Mouse (Mus musculus): ENCODE measurements around the gene St3gal5. TPM values are rescaled to one million over a fixed set of nuclear protein-coding genes. Genes with fewer than 3 reads are reported as not detected.

The St3gal5 gene
- polyA plus RNA-seq, 1 experiment from 2014 or later, result 78.5 TPM

- H3K27me3 ChIP-seq (ENCODE audit: control insufficient read depth, insufficient read depth, low read length), result no peaks in the 10 kb centered on the region
- no peaks in the 10 kb centered on the region for H3K36me3 ChIP-seq (ENCODE audit: control insufficient read depth, insufficient read depth, low read length)
- ATAC-seq (ENCODE audit: low read depth), result no peak
- WGBS, result 79% methylated on average over 8 of the region's 8 CpGs
- H3K27ac ChIP-seq (ENCODE audit: low read depth, low read length), result no peak overlapping the region
- H3K9me3 ChIP-seq (ENCODE audit: control insufficient read depth, low read length), result no peaks in the 10 kb centered on the region
- no peak overlapping the region for H3K4me2 ChIP-seq (ENCODE audit: low read depth, low read length)
- H3K4me3 ChIP-seq (ENCODE audit: low read depth, low read length), result no peak overlapping the region
- no peak overlapping the region for H3K9ac ChIP-seq (replicated peaks; ENCODE audit: low read depth, low read length)
- H3K4me1 ChIP-seq (ENCODE audit: control insufficient read depth, insufficient read depth, low read length), result no peaks in the 10 kb centered on the region; the same call in 1 of the 2 replicates
Observed at GRCm38 (mm10) chr6:72117322-72117968, 20.1 kb downstream of the St3gal5 start.

- H3K4me3 ChIP-seq (ENCODE audit: low read depth, low read length), result no peak overlapping the region
Observed at GRCm38 (mm10) chr6:72119870-72120269, 22.5 kb downstream of the St3gal5 start.

GRCm38 (mm10) chr6:72121301-72121700 lies 23.9 kb downstream of the St3gal5 start:
- Histone ChIP-seq H3K4me1 (ENCODE audit: control insufficient read depth, insufficient read depth, low read length) (no peaks in the 10 kb centered on the region), H3K4me2 (ENCODE audit: low read depth, low read length) (no peak overlapping the region), H3K9me3 (ENCODE audit: control insufficient read depth, low read length) (no peaks in the 10 kb centered on the region), H3K9ac (replicated peaks; ENCODE audit: low read depth, low read length) (no peak overlapping the region), H3K4me3 (ENCODE audit: low read depth, low read length) (no peak overlapping the region), H3K36me3 (ENCODE audit: control insufficient read depth, insufficient read depth, low read length) (no peaks in the 10 kb centered on the region), H3K27ac (ENCODE audit: low read depth, low read length) (no peak overlapping the region), H3K27me3 (ENCODE audit: control insufficient read depth, insufficient read depth, low read length) (no peaks in the 10 kb centered on the region)
- ATAC-seq (ENCODE audit: low read depth), result no peak
- 61% methylated on average over 3 of the region's 3 CpGs for WGBS

More at GRCm38 (mm10) chr6:72119870-72120269, 22.5 kb downstream of the St3gal5 start:
- H3K27me3 ChIP-seq (ENCODE audit: control insufficient read depth, insufficient read depth, low read length), result no peaks in the 10 kb centered on the region
- no peak for ATAC-seq (ENCODE audit: low read depth)
- H3K36me3 ChIP-seq (ENCODE audit: control insufficient read depth, insufficient read depth, low read length), result no peaks in the 10 kb centered on the region
- H3K4me1 ChIP-seq (ENCODE audit: control insufficient read depth, insufficient read depth, low read length), result no peaks in the 10 kb centered on the region
- H3K9ac ChIP-seq (replicated peaks; ENCODE audit: low read depth, low read length), result no peak overlapping the region
- 89% methylated on average over 1 of the region's 1 CpGs for WGBS
- H3K9me3 ChIP-seq (ENCODE audit: control insufficient read depth, low read length), result no peaks in the 10 kb centered on the region
- H3K27ac ChIP-seq (ENCODE audit: low read depth, low read length), result no peak overlapping the region
- no peak overlapping the region for H3K4me2 ChIP-seq (ENCODE audit: low read depth, low read length)

- Histone ChIP-seq H3K27ac (ENCODE audit: low read depth, low read length) (no peak overlapping the region), H3K36me3 (ENCODE audit: control insufficient read depth, insufficient read depth, low read length) (no peaks in the 10 kb centered on the region), H3K4me3 (ENCODE audit: low read depth, low read length) (no peak overlapping the region), H3K9ac (replicated peaks; ENCODE audit: low read depth, low read length) (no peak overlapping the region), H3K9me3 (ENCODE audit: control insufficient read depth, low read length) (no peaks in the 10 kb centered on the region), H3K4me2 (ENCODE audit: low read depth, low read length) (no peak overlapping the region), H3K27me3 (ENCODE audit: control insufficient read depth, insufficient read depth, low read length) (no peaks in the 10 kb centered on the region), H3K4me1 (ENCODE audit: control insufficient read depth, insufficient read depth, low read length) (no peaks in the 10 kb centered on the region)
- WGBS, result 90% methylated on average over 5 of the region's 5 CpGs
- ATAC-seq (ENCODE audit: low read depth), result no peak
Observed at GRCm38 (mm10) chr6:72122515-72122914, 25.1 kb downstream of the St3gal5 start.

GRCm38 (mm10) chr6:72124315-72125103 lies 27.1 kb downstream of the St3gal5 start:
- H3K4me2 ChIP-seq (ENCODE audit: low read depth, low read length), result no peak overlapping the region
- H3K27ac ChIP-seq (ENCODE audit: low read depth, low read length), result no peak overlapping the region
- no peak overlapping the region for H3K9ac ChIP-seq (replicated peaks; ENCODE audit: low read depth, low read length)
- no peaks in the 10 kb centered on the region for H3K27me3 ChIP-seq (ENCODE audit: control insufficient read depth, insufficient read depth, low read length)
- no peak for ATAC-seq (ENCODE audit: low read depth)
- no peak overlapping the region for H3K4me3 ChIP-seq (ENCODE audit: low read depth, low read length)
- no peaks in the 10 kb centered on the region for H3K9me3 ChIP-seq (ENCODE audit: control insufficient read depth, low read length)
- no peaks in the 10 kb centered on the region for H3K4me1 ChIP-seq (ENCODE audit: control insufficient read depth, insufficient read depth, low read length)
- 0 out of 2 replicates have a peak, but pooled peaks cover 4% of the 10 kb centered on the region for H3K36me3 ChIP-seq (ENCODE audit: control insufficient read depth, insufficient read depth, low read length)
- 88% methylated on average over 13 of the region's 13 CpGs for WGBS

- no peaks in the 10 kb centered on the region for H3K4me1 ChIP-seq (ENCODE audit: control insufficient read depth, insufficient read depth, low read length)
- H3K4me2 ChIP-seq (ENCODE audit: low read depth, low read length), result no peak overlapping the region
- no peaks in the 10 kb centered on the region for H3K9me3 ChIP-seq (ENCODE audit: control insufficient read depth, low read length)
- H3K27me3 ChIP-seq (ENCODE audit: control insufficient read depth, insufficient read depth, low read length), result no peaks in the 10 kb centered on the region
- no peak overlapping the region for H3K4me3 ChIP-seq (ENCODE audit: low read depth, low read length)
- H3K36me3 ChIP-seq (ENCODE audit: control insufficient read depth, insufficient read depth, low read length), result peaks cover 4% of the 10 kb centered on the region; the same call in 1 of the 2 replicates
- 77% methylated on average over 9 of the region's 9 CpGs for WGBS
- H3K9ac ChIP-seq (replicated peaks; ENCODE audit: low read depth, low read length), result no peak overlapping the region
- ATAC-seq (ENCODE audit: low read depth), result no peak; the same call in 1 of the 2 replicates
- no peak overlapping the region for H3K27ac ChIP-seq (ENCODE audit: low read depth, low read length)
Observed at GRCm38 (mm10) chr6:72126128-72126917, 28.9 kb downstream of the St3gal5 start.

- no peak overlapping the region for H3K4me2 ChIP-seq (ENCODE audit: low read depth, low read length)
- no peak for ATAC-seq (ENCODE audit: low read depth)
- peaks cover 4% of the 10 kb centered on the region; the same call in 1 of the 2 replicates for H3K36me3 ChIP-seq (ENCODE audit: control insufficient read depth, insufficient read depth, low read length)
- no peak overlapping the region for H3K9ac ChIP-seq (replicated peaks; ENCODE audit: low read depth, low read length)
- no peaks in the 10 kb centered on the region for H3K27me3 ChIP-seq (ENCODE audit: control insufficient read depth, insufficient read depth, low read length)
- H3K9me3 ChIP-seq (ENCODE audit: control insufficient read depth, low read length), result no peaks in the 10 kb centered on the region
- no peak overlapping the region for H3K4me3 ChIP-seq (ENCODE audit: low read depth, low read length)
- 90% methylated on average over 6 of the region's 6 CpGs for WGBS
- no peaks in the 10 kb centered on the region for H3K4me1 ChIP-seq (ENCODE audit: control insufficient read depth, insufficient read depth, low read length)
- no peak overlapping the region for H3K27ac ChIP-seq (ENCODE audit: low read depth, low read length)
Observed at GRCm38 (mm10) chr6:72130056-72130455, 32.7 kb downstream of the St3gal5 start.

- Histone ChIP-seq H3K27me3 (ENCODE audit: control insufficient read depth, insufficient read depth, low read length) (no peaks in the 10 kb centered on the region), H3K4me1 (ENCODE audit: control insufficient read depth, insufficient read depth, low read length) (no peaks in the 10 kb centered on the region), H3K36me3 (ENCODE audit: control insufficient read depth, insufficient read depth, low read length) (peaks cover 4% of the 10 kb centered on the region; the same call in 1 of the 2 replicates), H3K9me3 (ENCODE audit: control insufficient read depth, low read length) (no peaks in the 10 kb centered on the region), H3K9ac (replicated peaks; ENCODE audit: low read depth, low read length) (no peak overlapping the region), H3K4me3 (ENCODE audit: low read depth, low read length) (no peak overlapping the region), H3K27ac (ENCODE audit: low read depth, low read length) (no peak overlapping the region), H3K4me2 (ENCODE audit: low read depth, low read length) (no peak overlapping the region)
- no peak for ATAC-seq (ENCODE audit: low read depth)
- 97% methylated on average over 8 of the region's 8 CpGs for WGBS
Observed at GRCm38 (mm10) chr6:72132671-72133214, 35.4 kb downstream of the St3gal5 start.

All from neural tube, embryonic 14.5 days (tissue).